Mouse (Mus musculus) E14TG2a.4 (cell line): ENCODE results near the gene D11Wsu47e.

Source experiments
- CTCF ChIP-seq: conservative IDR thresholded peaks from 2 replicates; pipeline ENCODE4 v1.5.1; 2014; ENCODE audit warnings: low read length
- NANOG ChIP-seq: IDR thresholded peaks from 2 replicates; pipeline ENCODE4 v1.6.1; 2014; ENCODE audit warnings: borderline replicate concordance, low read length, mixed read lengths
- POU5F1 ChIP-seq: IDR thresholded peaks from 2 replicates; pipeline ENCODE4 v1.6.1; 2014; ENCODE audit warnings: low read length, borderline replicate concordance

- no peak for TF ChIP-seq CTCF
- no peak for TF ChIP-seq NANOG
- no peak for TF ChIP-seq POU5F1
Observed at GRCm38 (mm10) chr11:113683957-113684706, at the start of gene D11Wsu47e, which contains the start of gene Fam104a.
